Mouse (Mus musculus) liver, embryonic 16.5 days (tissue): Measurements from ENCODE around the gene Rsg1. TPM values are rescaled to one million over a fixed set of nuclear protein-coding genes. Genes with fewer than 3 reads are reported as not detected.

ENCODE experiments used
- ATAC-seq: fragments of 200-750 bp; cut with Nextera tagmentation; 2 replicates; pipeline ENCODE4 v1.8.0; 2017; ENCODE audit warnings: low read depth, mild to moderate bottlenecking, moderate number of reproducible peaks, moderate library complexity
- H3K27ac ChIP-seq: fragments of 300-500 bp; sonication (generic); 2 replicates; pipeline ENCODE4 v1.5.1; 2014; ENCODE audit warnings: mild to moderate bottlenecking, low read length
- H3K27me3 ChIP-seq: fragments of 300-500 bp; sonication (generic); 2 replicates; pipeline ENCODE4 v1.6.1; 2014; ENCODE audit warnings: low read depth, low read length, mixed read lengths; ENCODE audit not compliant: control insufficient read depth, insufficient read depth
- H3K36me3 ChIP-seq: fragments of 300-500 bp; sonication (generic); 2 replicates; pipeline ENCODE4 v1.6.1; 2014; ENCODE audit warnings: mild to moderate bottlenecking; ENCODE audit not compliant: control insufficient read depth, insufficient read depth
- H3K4me1 ChIP-seq: fragments of 300-500 bp; sonication (generic); 2 replicates; pipeline ENCODE4 v1.6.1; 2014; ENCODE audit warnings: low read depth, low read length, mixed read lengths; ENCODE audit not compliant: control insufficient read depth
- H3K4me2 ChIP-seq: fragments of 300-500 bp; sonication (generic); 2 replicates; pipeline ENCODE4 v1.6.1; 2014; ENCODE audit warnings: low read depth, low read length, mixed read lengths
- H3K4me3 ChIP-seq: fragments of 300-500 bp; sonication (generic); 2 replicates; pipeline ENCODE4 v1.5.1; 2014; ENCODE audit warnings: low read depth, mild to moderate bottlenecking, low read length
- H3K9ac ChIP-seq: fragments of 300-500 bp; sonication (generic); 2 replicates; pipeline ENCODE4 v1.6.1; 2014; ENCODE audit warnings: low read depth, low read length
- H3K9me3 ChIP-seq: fragments of 300-500 bp; sonication (generic); replicated peaks from 2 replicates; pipeline ENCODE4 v1.6.1; 2016; ENCODE audit warnings: low read length; ENCODE audit not compliant: control insufficient read depth
- WGBS: fragments of 180-500 bp; shearing (Covaris S2); extraction: QIAGEN DNeasy Blood & Tissue Kit; methylation state at CpG from one replicate; pipeline ENCODE4 v1.1.7; 2014; ENCODE audit not compliant: insufficient replicate concordance; 5-methylcytosine and 5-hydroxymethylcytosine counted together
- polyA plus RNA-seq: library from polyadenylated mRNA; unstranded; fragments of >200 nt; fragmentation: Nextera tagmentation; extraction: Ambion mirVana; gene quantifications from 2 replicates; pipeline ENCODE4 v1.2.1, GENCODE M21; 2015

Rsg1 gene
- polyA plus RNA-seq: 0.99 and 1.6 TPM in 2 replicates

DNA sequence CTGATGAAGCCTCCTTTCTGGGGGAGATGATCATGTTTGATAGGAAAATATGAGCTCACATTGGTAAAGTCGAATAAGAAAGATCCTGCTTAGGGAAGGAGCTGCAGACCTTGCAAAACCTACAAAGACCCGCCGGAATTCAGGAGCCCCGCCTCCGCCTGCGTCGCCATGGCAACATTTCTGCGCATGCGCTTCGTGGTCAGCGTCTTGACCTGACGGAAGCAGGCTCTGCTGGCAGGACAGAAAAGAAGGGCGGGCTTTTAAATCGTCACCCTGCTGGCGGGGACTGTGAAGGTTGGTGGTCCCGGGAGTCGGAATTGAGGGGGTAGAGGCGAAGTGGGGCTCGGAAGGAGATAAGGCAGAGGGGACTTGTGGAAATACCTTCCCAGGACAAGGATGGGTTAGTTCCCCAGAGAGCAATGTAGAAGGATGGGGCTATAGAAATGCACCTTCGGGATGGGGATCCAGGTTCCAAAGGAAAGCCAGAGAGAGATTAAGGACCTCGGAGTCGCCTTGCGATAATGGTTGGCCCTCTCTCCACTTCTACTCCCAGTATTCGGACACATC, at the start of gene Rsg1:
Gene Rsg1, plus strand, starts transcription at position 187 of the 567 bp plus-strand sequence.
- Histone ChIP-seq H3K27me3 (no peaks in the 10 kb centered on the region), H3K4me1 (peaks cover 16% of the 10 kb centered on the region), H3K27ac (no peak within 1 kb of the TSS; the same call in 1 of the 2 replicates), H3K4me3 (peak within 1 kb of the TSS; percentile 71), H3K4me2 (peak within 1 kb of the TSS; percentile 98), H3K36me3 (no peaks in the 10 kb centered on the region), H3K9ac (peak within 1 kb of the TSS; percentile 67), H3K9me3 (no peaks in the 10 kb centered on the region)
- peak; percentile 67 for ATAC-seq
- under 1% methylated on average over 24 of the region's 24 CpGs for WGBS

- H3K9ac ChIP-seq: no peak overlapping the region
- H3K27me3 ChIP-seq: no peaks in the 10 kb centered on the region
- ATAC-seq: no peak
- H3K4me1 ChIP-seq: peaks cover 30% of the 10 kb centered on the region
- 80% methylated on average over 8 of the region's 8 CpGs for WGBS
- H3K4me3 ChIP-seq: no peak overlapping the region
- H3K36me3 ChIP-seq: peaks cover 15% of the 10 kb centered on the region
- H3K4me2 ChIP-seq: no peak overlapping the region
- H3K27ac ChIP-seq: no peak overlapping the region
- H3K9me3 ChIP-seq: no peaks in the 10 kb centered on the region
These were observed 47.9 kb upstream of the Rsg1 start for GRCm38 (mm10) chr4:141165744-141166292.

GRCm38 (mm10) chr4:141167156-141167555, 46.6 kb upstream of the Rsg1 start:
- Histone ChIP-seq H3K4me1 (peaks cover 17% of the 10 kb centered on the region), H3K36me3 (peaks cover 27% of the 10 kb centered on the region), H3K27me3 (no peaks in the 10 kb centered on the region), H3K4me2 (no peak overlapping the region), H3K27ac (no peak overlapping the region), H3K9ac (no peak overlapping the region), H3K9me3 (no peaks in the 10 kb centered on the region), H3K4me3 (no peak overlapping the region)
- WGBS: 92% methylated on average over 3 of the region's 3 CpGs
- ATAC-seq: no peak

GRCm38 (mm10) chr4:141172121-141172520, 41.6 kb upstream of the Rsg1 start:
- 85% methylated on average over 8 of the region's 8 CpGs for WGBS
- H3K9ac ChIP-seq: no peak overlapping the region
- no peak overlapping the region for H3K27ac ChIP-seq
- H3K4me2 ChIP-seq: no peak overlapping the region
- H3K36me3 ChIP-seq: peaks cover 31% of the 10 kb centered on the region
- no peak for ATAC-seq
- H3K9me3 ChIP-seq: no peaks in the 10 kb centered on the region
- H3K4me1 ChIP-seq: no peaks in the 10 kb centered on the region; the same call in 1 of the 2 replicates
- no peak overlapping the region for H3K4me3 ChIP-seq
- no peaks in the 10 kb centered on the region for H3K27me3 ChIP-seq

DNA sequence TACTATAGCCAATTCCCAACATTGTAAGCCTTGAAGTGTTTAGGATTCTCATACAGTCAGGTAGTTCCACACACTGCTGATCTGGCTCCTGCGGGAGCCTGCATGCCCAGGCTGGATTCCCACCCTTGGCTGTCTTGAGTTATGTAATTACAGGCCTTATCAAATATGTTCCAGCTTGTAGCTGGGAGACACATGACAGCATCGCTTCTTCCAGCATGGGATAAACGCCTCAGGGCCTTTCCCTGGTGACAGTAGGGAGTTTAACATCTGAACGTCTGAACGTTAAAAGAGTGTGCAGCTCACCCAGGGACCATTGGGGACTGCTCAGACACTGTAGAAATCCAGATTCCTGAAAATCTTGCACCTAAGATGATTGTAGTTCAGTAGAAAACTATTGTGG, 38.0 kb upstream of the Rsg1 start:
- H3K27ac ChIP-seq: no peak overlapping the region
- H3K36me3 ChIP-seq: peaks cover 28% of the 10 kb centered on the region
- H3K9ac ChIP-seq: no peak overlapping the region
- WGBS: 83% methylated on average over 5 of the region's 5 CpGs
- H3K4me3 ChIP-seq: no peak overlapping the region
- no peaks in the 10 kb centered on the region for H3K27me3 ChIP-seq
- ATAC-seq: no peak
- H3K4me2 ChIP-seq: no peak overlapping the region
- no peaks in the 10 kb centered on the region; the same call in 1 of the 2 replicates for H3K4me1 ChIP-seq
- no peaks in the 10 kb centered on the region for H3K9me3 ChIP-seq

DNA sequence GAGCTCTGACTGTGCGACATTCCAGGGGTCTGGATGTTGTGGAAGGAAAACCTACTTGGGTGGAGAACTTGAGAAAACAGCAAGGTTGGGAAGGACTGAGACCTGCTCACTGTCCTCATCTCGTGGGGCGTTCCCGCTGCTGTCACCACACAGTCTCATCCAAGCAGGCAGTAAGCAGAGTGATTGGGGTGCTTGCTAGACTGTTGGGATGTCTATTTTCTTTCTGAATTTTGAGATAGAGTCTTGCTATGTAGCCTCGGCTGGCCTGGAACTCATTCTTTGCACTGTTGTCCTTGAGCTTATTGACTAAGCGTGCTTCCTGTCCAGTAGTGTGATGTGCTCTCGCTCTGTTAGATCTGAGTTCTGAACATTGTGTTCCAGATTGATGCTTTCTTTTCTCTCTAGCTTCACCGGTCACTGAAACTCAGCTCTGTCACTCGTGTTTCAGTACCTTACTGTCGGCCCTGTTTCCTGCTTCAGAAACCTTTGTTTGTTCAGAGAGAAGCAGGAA, 37.4 kb upstream of the Rsg1 start:
- no peaks in the 10 kb centered on the region for H3K27me3 ChIP-seq
- peaks cover 25% of the 10 kb centered on the region for H3K36me3 ChIP-seq
- no peaks in the 10 kb centered on the region; the same call in 1 of the 2 replicates for H3K4me1 ChIP-seq
- no peak overlapping the region for H3K9ac ChIP-seq
- peak overlapping the region; percentile 48 for H3K27ac ChIP-seq
- H3K4me2 ChIP-seq: no peak overlapping the region
- peak; percentile 38 for ATAC-seq
- no peaks in the 10 kb centered on the region for H3K9me3 ChIP-seq
- no peak overlapping the region for H3K4me3 ChIP-seq
- 77% methylated on average over 10 of the region's 10 CpGs for WGBS

GRCm38 (mm10) chr4:141178500-141178899, 35.3 kb upstream of the Rsg1 start:
- 87% methylated on average over 4 of the region's 4 CpGs for whole genome bisulfite sequencing
- H3K36me3 ChIP-seq: peaks cover 25% of the 10 kb centered on the region

DNA sequence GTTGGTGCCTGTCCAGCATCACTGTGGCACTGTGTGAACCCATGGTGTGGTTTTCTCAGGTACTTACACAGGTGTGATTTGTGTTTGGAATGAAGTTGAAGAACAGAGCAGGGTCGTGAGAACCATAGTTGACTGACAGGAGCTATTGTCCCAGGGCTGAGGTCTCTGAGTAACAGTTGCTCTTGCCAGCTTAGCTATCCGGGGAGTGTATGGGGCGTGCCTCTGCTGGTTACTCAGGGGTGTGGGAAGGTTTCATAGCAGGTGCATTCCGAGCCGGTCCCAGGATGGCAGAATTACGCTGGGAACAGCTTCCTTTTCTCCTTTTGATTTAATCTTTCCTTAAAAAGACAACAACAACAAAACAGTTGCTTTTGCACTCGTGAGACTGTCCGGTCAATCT, 32.9 kb upstream of the Rsg1 start:
- H3K27me3 ChIP-seq: no peaks in the 10 kb centered on the region
- WGBS: 86% methylated on average over 8 of the region's 8 CpGs
- H3K4me3 ChIP-seq: no peak overlapping the region
- H3K4me2 ChIP-seq: no peak overlapping the region
- no peak for ATAC-seq
- H3K4me1 ChIP-seq: peaks cover under 1% of the 10 kb centered on the region; the same call in 1 of the 2 replicates
- H3K27ac ChIP-seq: no peak overlapping the region
- H3K36me3 ChIP-seq: peaks cover 24% of the 10 kb centered on the region
- no peak overlapping the region for H3K9ac ChIP-seq
- H3K9me3 ChIP-seq: no peaks in the 10 kb centered on the region

More at GRCm38 (mm10) chr4:141178500-141178899, 35.3 kb upstream of the Rsg1 start:
- Histone ChIP-seq H3K4me1 (no peaks in the 10 kb centered on the region; the same call in 1 of the 2 replicates), H3K9ac (no peak overlapping the region), H3K27me3 (no peaks in the 10 kb centered on the region), H3K4me2 (no peak overlapping the region), H3K9me3 (no peaks in the 10 kb centered on the region), H3K4me3 (no peak overlapping the region), H3K27ac (no peak overlapping the region)
- no peak for ATAC-seq

DNA sequence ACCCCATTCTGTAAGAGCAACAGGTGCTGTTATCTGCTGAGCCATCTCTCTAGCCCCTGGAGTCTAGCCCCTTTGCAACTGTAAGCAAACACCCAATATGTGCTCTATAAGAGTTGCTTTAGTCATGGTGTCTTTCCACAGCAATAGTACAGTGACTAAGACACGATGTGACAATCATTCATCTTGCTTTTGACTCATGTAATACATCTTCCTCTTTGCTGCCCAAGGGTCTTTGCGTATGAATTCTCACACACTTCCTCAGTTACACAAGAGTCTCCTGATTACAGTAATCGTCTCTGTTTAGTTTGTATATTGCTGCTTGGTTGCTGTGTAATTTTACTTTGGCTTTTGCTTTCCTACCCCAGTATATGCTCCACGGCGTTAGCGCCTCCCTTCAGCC, 31.8 kb upstream of the Rsg1 start:
- no peak overlapping the region for H3K4me3 ChIP-seq
- no peaks in the 10 kb centered on the region for H3K9me3 ChIP-seq
- no peak overlapping the region for H3K4me2 ChIP-seq
- no peaks in the 10 kb centered on the region for H3K27me3 ChIP-seq
- H3K27ac ChIP-seq: no peak overlapping the region
- WGBS: 80% methylated on average over 6 of the region's 6 CpGs
- no peak overlapping the region for H3K9ac ChIP-seq
- peaks cover 24% of the 10 kb centered on the region for H3K36me3 ChIP-seq
- ATAC-seq: no peak
- peaks cover 9% of the 10 kb centered on the region for H3K4me1 ChIP-seq
